Mouse (Mus musculus): ENCODE data around the gene Ubxn1. TPM values are rescaled to one million over a fixed set of nuclear protein-coding genes. Genes with fewer than 3 reads are reported as not detected.
"Not testable (repeated sequence)": the region's sequence is repeated elsewhere in the genome, so short reads cannot be mapped to it uniquely, and the experiment has no call there.

Gene Ubxn1
- polyA plus RNA-seq, 1 experiment from 2014 or later: 164 TPM

DNA sequence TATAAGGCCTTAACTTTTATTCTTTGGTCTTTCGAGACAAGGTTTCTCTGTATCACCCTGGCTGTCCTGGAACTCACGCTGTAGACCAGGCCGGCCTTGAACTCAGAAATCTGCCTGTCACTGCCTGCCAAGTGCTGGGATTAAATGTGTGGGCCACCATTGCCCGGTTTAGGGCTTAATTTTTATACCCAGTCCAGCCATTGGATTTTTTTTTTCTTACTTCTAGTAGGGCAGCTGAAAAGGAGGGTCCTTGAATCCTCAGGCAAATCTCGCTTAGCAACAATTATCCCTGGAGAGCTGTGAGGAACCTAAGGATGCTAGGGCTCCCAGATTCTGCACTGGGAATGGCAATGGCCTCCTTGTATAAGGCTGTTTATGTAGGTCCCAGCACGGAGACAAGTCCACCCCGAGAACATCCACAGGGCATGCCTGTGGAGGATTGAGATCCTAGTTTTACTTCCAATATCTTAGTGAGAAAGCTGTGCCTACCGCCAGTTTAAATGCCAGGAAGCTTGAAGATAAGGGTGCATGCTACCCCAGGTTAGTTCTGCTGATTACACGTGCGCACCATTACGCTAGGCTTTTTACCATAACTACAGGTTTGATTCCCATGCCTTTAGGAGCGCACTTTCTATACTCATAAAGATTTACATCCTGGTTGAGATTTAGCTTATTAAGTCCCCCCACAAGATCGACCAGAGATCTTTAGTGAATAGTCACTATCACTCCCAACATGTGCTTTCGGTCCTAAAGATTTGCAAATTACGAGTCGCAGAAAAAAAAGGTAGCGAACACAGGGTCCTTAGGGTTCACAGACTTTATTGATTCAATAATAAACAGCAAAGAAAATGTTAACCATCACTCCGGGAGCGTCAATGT lies 16.5 kb downstream of the Ubxn1 start:
- WGBS: 13% methylated on average over 19 of the region's 19 CpGs

DNA sequence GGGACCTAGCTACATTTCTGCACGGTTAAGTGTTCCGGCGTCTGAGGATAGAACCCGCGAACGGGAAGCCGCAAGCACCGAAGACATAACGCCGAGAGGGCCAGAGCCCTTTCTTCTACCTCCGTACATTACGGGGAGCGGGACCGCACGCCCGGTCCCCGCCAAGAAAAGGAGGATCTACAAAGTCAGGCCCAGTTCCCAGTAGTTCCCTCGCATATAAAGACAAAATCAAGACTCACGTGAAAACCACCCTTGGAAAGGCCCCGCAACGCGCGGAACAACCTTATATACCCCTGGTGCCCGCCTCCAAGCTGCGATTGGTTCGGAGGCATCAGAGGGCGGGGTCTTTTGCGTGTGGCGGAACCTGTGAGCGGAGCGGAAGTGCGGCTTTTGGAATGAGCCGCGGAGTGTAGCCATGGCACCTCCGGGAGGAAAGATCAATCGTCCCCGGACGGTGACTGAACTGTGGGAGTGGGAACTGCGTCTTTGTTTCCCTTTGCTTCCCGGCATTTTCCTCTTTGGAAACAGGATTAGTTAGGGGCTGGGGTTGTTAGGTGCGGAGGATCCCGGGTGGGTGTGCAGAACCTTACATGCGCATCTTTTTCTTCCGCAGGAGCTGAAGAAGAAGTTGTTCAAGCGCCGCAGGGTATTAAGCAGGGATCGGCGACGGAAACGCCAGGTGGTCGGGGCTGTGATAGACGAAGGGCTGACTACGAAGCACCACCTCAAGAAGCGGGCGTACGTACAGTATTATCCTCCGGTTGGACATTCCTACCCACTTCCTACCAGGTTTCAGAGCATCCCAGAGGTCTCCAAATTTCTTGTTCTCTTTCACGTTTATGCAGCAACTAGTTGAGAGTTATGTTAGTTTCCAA lies 17.5 kb downstream of the Ubxn1 start, which contains the start of the genes 1810009A15Rik and Gm49416:
TSS of gene 1810009A15Rik (plus strand) at position 343 of the 875 bp plus-strand sequence.
TSS of gene Gm49416 (plus strand) at position 416 of the 875 bp plus-strand sequence.
- peak within 1 kb of the TSS; percentile 73 for H3K4me2 ChIP-seq (replicated peaks; ENCODE audit: low read depth, low read length)
- no peaks in the 10 kb centered on the region for H3K9me3 ChIP-seq (ENCODE audit: low read length)
- H3K4me1 ChIP-seq (ENCODE audit: insufficient read depth, low read depth, low read length): peaks cover 7% of the 10 kb centered on the region; the same call in 1 of the 2 replicates
- H3K27me3 ChIP-seq (replicated peaks; ENCODE audit: insufficient read depth, low read length): no peaks in the 10 kb centered on the region
- peak within 1 kb of the TSS; percentile 77 for H3K9ac ChIP-seq (replicated peaks; ENCODE audit: low read depth)
- H3K4me3 ChIP-seq (ENCODE audit: low read depth, low read length): peak within 1 kb of the TSS; percentile 67
- peak; percentile 96 for ATAC-seq
- no peaks in the 10 kb centered on the region for H3K36me3 ChIP-seq (ENCODE audit: insufficient read depth, low read length)
- 0 out of 2 replicates have a peak, but pooled peaks have one; percentile 9 for TF ChIP-seq EP300 (IDR thresholded peaks at IDR 0.05)
- no peak for TF ChIP-seq CTCF (IDR thresholded peaks at IDR 0.05)
- under 1% methylated on average over 58 of the region's 58 CpGs for WGBS
- peak; percentile 98 for DNase-seq (ENCODE audit: low spot score)
- H3K27ac ChIP-seq (ENCODE audit: low read length): peak within 1 kb of the TSS; percentile 83

More for the DNA sequence above, 16.5 kb downstream of the Ubxn1 start:
- Histone ChIP-seq H3K27me3 (replicated peaks; ENCODE audit: insufficient read depth, low read length) (no peaks in the 10 kb centered on the region), H3K4me3 (ENCODE audit: low read depth, low read length) (peak overlapping the region; percentile 67), H3K27ac (ENCODE audit: low read length) (peak overlapping the region; percentile 83), H3K4me1 (ENCODE audit: insufficient read depth, low read depth, low read length) (peaks cover 6% of the 10 kb centered on the region; the same call in 1 of the 2 replicates), H3K9me3 (ENCODE audit: low read length) (no peaks in the 10 kb centered on the region), H3K4me2 (replicated peaks; ENCODE audit: low read depth, low read length) (peak overlapping the region; percentile 73), H3K36me3 (ENCODE audit: insufficient read depth, low read length) (no peaks in the 10 kb centered on the region), H3K9ac (replicated peaks; ENCODE audit: low read depth) (peak overlapping the region; percentile 77)
- no peak for DNase-seq (ENCODE audit: low spot score)
- no peak for ATAC-seq
- TF ChIP-seq CTCF (IDR thresholded peaks at IDR 0.05) (no peak), EP300 (IDR thresholded peaks at IDR 0.05) (no peak)

DNA sequence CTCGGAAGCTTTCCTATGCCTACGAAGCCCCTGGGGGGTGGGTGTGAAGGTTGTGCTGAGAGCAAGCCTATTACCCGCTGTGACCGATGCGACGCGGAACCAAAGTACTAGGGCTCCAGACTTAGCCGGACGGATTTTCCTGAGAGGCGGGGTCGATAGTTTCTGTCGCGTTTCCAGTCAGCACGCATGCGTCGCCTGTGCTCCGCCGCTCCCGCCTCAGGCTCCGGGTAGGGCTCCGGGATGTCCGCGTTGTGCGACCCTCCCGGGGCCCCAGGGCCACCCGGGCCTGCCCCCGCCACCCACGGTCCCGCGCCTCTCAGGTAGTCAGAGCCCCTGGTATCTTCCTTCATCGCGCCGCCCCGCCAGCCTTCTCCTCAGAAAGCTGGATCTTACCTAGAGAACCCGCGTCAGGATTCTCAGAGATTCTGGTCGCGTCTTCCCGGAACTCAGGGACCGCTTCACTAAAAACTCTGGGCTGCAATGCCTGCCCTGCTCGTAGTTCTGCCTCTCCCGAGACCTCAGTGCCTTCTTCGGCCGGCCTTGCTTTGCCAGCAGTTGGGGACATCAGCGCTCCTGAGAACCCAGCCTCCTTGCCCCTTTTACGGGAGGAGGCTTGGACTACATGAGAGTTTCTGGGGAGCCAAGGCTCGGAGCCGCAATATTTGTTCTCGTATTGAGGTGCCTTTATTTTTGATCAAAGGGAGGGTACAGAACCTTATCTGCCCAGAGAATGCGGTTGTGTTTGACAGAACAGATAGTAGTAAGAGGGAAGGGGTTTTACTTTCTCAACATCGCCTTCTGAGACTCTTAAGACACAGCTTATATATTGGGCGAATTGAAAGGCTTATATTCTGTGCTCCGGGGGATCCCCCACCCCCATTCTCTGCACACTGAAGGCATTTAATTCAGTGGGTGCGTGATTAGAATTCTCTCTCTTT lies 21.8 kb downstream of the Ubxn1 start, which contains the start of gene Ints5:
TSS of gene Ints5 (plus strand) at position 177 of the 938 bp plus-strand sequence.
- TF ChIP-seq EP300 (IDR thresholded peaks at IDR 0.05): no peak
- no peak for TF ChIP-seq CTCF (IDR thresholded peaks at IDR 0.05)
- peaks cover 4% of the 10 kb centered on the region; the same call in 1 of the 2 replicates for H3K4me1 ChIP-seq (ENCODE audit: insufficient read depth, low read depth, low read length)
- no peaks in the 10 kb centered on the region for H3K27me3 ChIP-seq (replicated peaks; ENCODE audit: insufficient read depth, low read length)
- H3K27ac ChIP-seq (ENCODE audit: low read length): peak within 1 kb of the TSS; percentile 91
- H3K4me2 ChIP-seq (replicated peaks; ENCODE audit: low read depth, low read length): peak within 1 kb of the TSS; percentile 95
- DNase-seq (ENCODE audit: low spot score) (peak; percentile 92), ATAC-seq (peak; percentile 50)
- no peaks in the 10 kb centered on the region for H3K36me3 ChIP-seq (ENCODE audit: insufficient read depth, low read length)
- peak within 1 kb of the TSS; percentile 88 for H3K4me3 ChIP-seq (ENCODE audit: low read depth, low read length)
- H3K9ac ChIP-seq (replicated peaks; ENCODE audit: low read depth): peak within 1 kb of the TSS; percentile 81
- 1% methylated on average over 54 of the region's 54 CpGs for WGBS
- H3K9me3 ChIP-seq (ENCODE audit: low read length): no peaks in the 10 kb centered on the region

DNA sequence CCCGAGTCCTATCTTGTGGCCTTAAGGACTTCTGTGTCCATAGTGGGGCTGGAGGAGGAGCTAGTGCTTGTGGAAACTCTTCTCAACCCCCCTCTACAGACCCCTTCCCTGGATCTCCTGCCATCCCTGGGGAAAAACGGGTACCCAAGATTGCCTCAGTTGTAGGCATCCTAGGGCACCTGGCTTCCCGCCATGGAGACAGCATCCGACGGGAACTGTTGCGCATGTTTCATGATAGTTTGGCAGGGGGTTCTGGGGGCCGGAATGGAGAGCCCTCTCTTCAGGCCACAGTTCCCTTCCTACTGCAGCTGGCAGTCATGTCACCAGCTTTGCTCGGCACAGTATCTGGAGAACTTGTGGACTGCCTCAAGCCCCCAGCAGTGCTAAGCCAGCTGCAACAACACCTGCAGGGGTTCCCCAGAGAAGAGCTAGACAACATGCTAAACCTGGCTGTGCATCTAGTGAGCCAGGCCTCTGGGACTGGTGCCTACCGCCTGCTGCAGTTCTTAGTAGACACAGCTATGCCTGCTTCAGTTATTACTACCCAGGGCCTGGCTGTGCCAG lies 24.2 kb downstream of the Ubxn1 start:
- TF ChIP-seq CTCF (IDR thresholded peaks at IDR 0.05) (no peak), EP300 (IDR thresholded peaks at IDR 0.05) (no peak)
- DNase-seq (ENCODE audit: low spot score): no peak
- no peak overlapping the region for H3K9ac ChIP-seq (replicated peaks; ENCODE audit: low read depth)
- H3K27ac ChIP-seq (ENCODE audit: low read length): no peak overlapping the region
- no peaks in the 10 kb centered on the region for H3K27me3 ChIP-seq (replicated peaks; ENCODE audit: insufficient read depth, low read length)
- H3K9me3 ChIP-seq (ENCODE audit: low read length): no peaks in the 10 kb centered on the region
- no peak overlapping the region for H3K4me3 ChIP-seq (ENCODE audit: low read depth, low read length)
- ATAC-seq: no peak
- no peak overlapping the region for H3K4me2 ChIP-seq (replicated peaks; ENCODE audit: low read depth, low read length)
- H3K4me1 ChIP-seq (ENCODE audit: insufficient read depth, low read depth, low read length): peaks cover 6% of the 10 kb centered on the region; the same call in 1 of the 2 replicates
- 89% methylated on average over 9 of the region's 9 CpGs for WGBS
- no peaks in the 10 kb centered on the region for H3K36me3 ChIP-seq (ENCODE audit: insufficient read depth, low read length)

DNA sequence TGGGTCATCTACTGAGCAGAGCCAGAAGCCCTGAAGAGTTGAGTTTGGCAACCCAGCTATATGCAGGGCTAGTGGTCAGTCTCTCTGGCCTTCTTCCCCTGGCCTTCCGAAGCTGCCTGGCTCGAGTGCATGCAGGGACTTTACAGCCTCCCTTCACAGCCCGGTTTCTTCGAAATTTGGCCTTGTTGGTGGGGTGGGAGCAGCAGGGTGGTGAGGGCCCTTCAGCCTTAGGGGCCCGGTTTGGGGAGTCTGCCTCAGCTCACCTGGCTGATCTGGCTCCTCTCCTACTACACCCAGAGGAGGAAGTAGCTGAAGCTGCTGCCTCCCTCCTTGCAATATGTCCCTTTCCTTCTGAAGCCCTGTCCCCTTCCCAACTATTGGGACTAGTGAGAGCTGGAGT lies 24.9 kb downstream of the Ubxn1 start:
- H3K27ac ChIP-seq (ENCODE audit: low read length); H3K36me3 ChIP-seq (ENCODE audit: insufficient read depth, low read length); H3K9me3 ChIP-seq (ENCODE audit: low read length); H3K4me2 ChIP-seq (replicated peaks; ENCODE audit: low read depth, low read length); H3K9ac ChIP-seq (replicated peaks; ENCODE audit: low read depth); H3K27me3 ChIP-seq (replicated peaks; ENCODE audit: insufficient read depth, low read length); DNase-seq (ENCODE audit: low spot score); H3K4me3 ChIP-seq (ENCODE audit: low read depth, low read length); H3K4me1 ChIP-seq (ENCODE audit: insufficient read depth, low read depth, low read length); ATAC-seq: not testable (repeated sequence)
- 77% methylated on average over 5 of the region's 5 CpGs for WGBS

DNA sequence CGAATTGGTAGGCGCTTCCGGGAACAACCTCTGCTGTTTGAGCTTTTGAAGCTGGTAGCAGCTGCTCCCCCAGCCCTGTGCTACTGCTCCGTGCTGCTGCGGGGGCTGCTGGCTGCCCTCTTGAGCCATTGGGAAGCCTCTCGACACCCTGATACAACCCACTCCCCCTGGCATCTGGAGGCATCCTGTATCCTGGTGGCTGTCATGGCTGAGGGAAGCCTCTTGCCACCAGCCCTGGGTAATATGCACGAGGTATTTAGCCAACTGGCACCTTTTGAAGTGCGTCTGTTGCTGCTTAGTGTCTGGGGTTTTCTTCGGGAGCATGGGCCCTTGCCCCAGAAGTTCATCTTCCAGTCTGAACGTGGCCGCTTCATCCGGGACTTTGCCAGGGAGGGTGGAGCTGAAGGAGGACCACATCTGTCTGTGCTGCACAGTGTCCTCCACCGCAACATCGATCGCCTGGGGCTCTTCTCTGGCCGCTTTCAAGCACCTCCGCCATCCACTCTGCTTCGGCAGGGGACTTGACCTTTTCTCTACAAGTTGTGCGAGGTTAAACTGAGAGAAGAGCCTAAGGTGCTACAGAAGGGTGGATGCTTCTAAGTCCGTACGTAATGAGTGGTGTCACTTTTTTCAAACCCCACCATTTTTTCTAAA lies 26.0 kb downstream of the Ubxn1 start:
- H3K4me1 ChIP-seq (ENCODE audit: insufficient read depth, low read depth, low read length); DNase-seq (ENCODE audit: low spot score); H3K27me3 ChIP-seq (replicated peaks; ENCODE audit: insufficient read depth, low read length); H3K9me3 ChIP-seq (ENCODE audit: low read length); H3K36me3 ChIP-seq (ENCODE audit: insufficient read depth, low read length): not testable (repeated sequence)
- ATAC-seq: peak; percentile 45
- Histone ChIP-seq H3K4me3 (ENCODE audit: low read depth, low read length) (peak overlapping the region; percentile 95), H3K27ac (ENCODE audit: low read length) (peak overlapping the region; percentile 59), H3K9ac (replicated peaks; ENCODE audit: low read depth) (peak overlapping the region; percentile 50), H3K4me2 (replicated peaks; ENCODE audit: low read depth, low read length) (peak overlapping the region; percentile 92)
- 16% methylated on average over 21 of the region's 21 CpGs for WGBS
